Mouse (Mus musculus): ENCODE results near the gene Psma6. TPM values are rescaled to one million over a fixed set of nuclear protein-coding genes. Genes with fewer than 3 reads are reported as not detected.
A peak's percentile ranks its signal among the peaks of the same experiment; 100 is the strongest.

Gene Psma6
- polyA plus RNA-seq, 1 experiment from 2014 or later: 373 TPM

GRCm38 (mm10) chr12:55442861-55443850, 59.1 kb downstream of the Psma6 start:
- Histone ChIP-seq H3K27me3 (ENCODE audit: control insufficient read depth, insufficient read depth, low read length) (no peaks in the 10 kb centered on the region), H3K4me2 (ENCODE audit: low read depth, low read length) (peak overlapping the region; percentile 0; the same call in 1 of the 2 replicates), H3K9me3 (replicated peaks; ENCODE audit: control insufficient read depth, low read length) (no peaks in the 10 kb centered on the region), H3K36me3 (ENCODE audit: control insufficient read depth, insufficient read depth, low read length) (no peaks in the 10 kb centered on the region), H3K27ac (ENCODE audit: low read length) (peak overlapping the region; percentile 75), H3K4me1 (ENCODE audit: control insufficient read depth, insufficient read depth, low read length) (peaks cover 38% of the 10 kb centered on the region), H3K4me3 (replicated peaks; ENCODE audit: low read length) (no peak overlapping the region), H3K9ac (ENCODE audit: low read length) (peak overlapping the region; percentile 50)
- 47% methylated on average over 9 of the region's 9 CpGs for WGBS
- ATAC-seq (ENCODE audit: insufficient read depth, low FRiP score): peak; percentile 71

- no peak overlapping the region for H3K4me2 ChIP-seq (ENCODE audit: low read depth, low read length)
- H3K9me3 ChIP-seq (replicated peaks; ENCODE audit: control insufficient read depth, low read length): no peaks in the 10 kb centered on the region
- peak overlapping the region; percentile 75; the same call in 1 of the 2 replicates for H3K27ac ChIP-seq (ENCODE audit: low read length)
- H3K36me3 ChIP-seq (ENCODE audit: control insufficient read depth, insufficient read depth, low read length): no peaks in the 10 kb centered on the region
- peaks cover 34% of the 10 kb centered on the region for H3K4me1 ChIP-seq (ENCODE audit: control insufficient read depth, insufficient read depth, low read length)
- ATAC-seq (ENCODE audit: insufficient read depth, low FRiP score): no peak
- H3K4me3 ChIP-seq (replicated peaks; ENCODE audit: low read length): no peak overlapping the region
- no peaks in the 10 kb centered on the region for H3K27me3 ChIP-seq (ENCODE audit: control insufficient read depth, insufficient read depth, low read length)
- no peak overlapping the region for H3K9ac ChIP-seq (ENCODE audit: low read length)
- 67% methylated on average over 4 of the region's 4 CpGs for WGBS
Observed at GRCm38 (mm10) chr12:55444031-55444451, 60.0 kb downstream of the Psma6 start.

DNA sequence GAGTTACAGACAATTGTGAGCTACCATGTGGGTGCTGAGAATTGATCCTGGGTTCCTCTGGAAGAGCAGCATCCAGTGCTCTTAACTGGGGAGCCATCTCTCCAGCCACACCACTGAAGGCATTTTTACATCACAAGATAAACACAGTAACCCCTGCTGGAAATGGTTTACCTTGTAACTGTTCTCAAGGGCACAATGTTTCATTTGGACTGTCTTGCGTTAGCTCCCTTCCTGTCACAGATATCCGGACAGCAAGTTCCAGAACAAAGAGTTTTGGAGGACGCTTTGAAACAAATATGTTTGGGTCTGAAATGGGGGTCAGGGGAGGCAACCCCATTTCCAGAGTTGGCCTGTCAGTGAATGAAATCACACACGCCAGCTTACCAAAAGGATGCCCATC, 61.6 kb downstream of the Psma6 start:
- WGBS: 74% methylated on average over 4 of the region's 4 CpGs
- Histone ChIP-seq H3K36me3 (ENCODE audit: control insufficient read depth, insufficient read depth, low read length) (no peaks in the 10 kb centered on the region), H3K4me2 (ENCODE audit: low read depth, low read length) (no peak overlapping the region), H3K4me1 (ENCODE audit: control insufficient read depth, insufficient read depth, low read length) (peaks cover 40% of the 10 kb centered on the region), H3K27me3 (ENCODE audit: control insufficient read depth, insufficient read depth, low read length) (no peaks in the 10 kb centered on the region), H3K27ac (ENCODE audit: low read length) (no peak overlapping the region), H3K9ac (ENCODE audit: low read length) (no peak overlapping the region), H3K9me3 (replicated peaks; ENCODE audit: control insufficient read depth, low read length) (no peaks in the 10 kb centered on the region), H3K4me3 (replicated peaks; ENCODE audit: low read length) (no peak overlapping the region)
- no peak for ATAC-seq (ENCODE audit: insufficient read depth, low FRiP score)

DNA sequence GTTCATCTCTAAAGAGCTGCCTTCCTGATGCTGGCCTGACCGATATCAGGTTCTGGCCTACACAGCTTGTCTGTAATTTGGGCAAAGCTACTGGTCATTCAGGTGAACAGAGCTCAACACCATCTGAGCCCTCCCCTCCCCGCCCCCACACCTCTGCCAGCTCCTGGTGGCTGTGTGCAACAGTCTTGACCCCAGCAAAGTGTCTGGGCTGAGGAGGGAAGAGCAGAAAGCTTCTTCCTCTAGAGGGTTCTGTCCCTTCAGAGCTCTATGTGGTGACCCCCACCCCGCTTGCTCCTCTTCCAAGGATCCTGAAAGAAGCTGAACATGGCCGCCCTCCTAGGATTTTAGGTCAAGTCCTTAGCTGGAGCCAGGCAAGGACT, 62.3 kb downstream of the Psma6 start:
- H3K4me2 ChIP-seq (ENCODE audit: low read depth, low read length): 0 out of 2 replicates have a peak overlapping the region, but pooled peaks have one; percentile 12
- H3K9ac ChIP-seq (ENCODE audit: low read length): peak overlapping the region; percentile 50
- H3K9me3 ChIP-seq (replicated peaks; ENCODE audit: control insufficient read depth, low read length): no peaks in the 10 kb centered on the region
- no peak for ATAC-seq (ENCODE audit: insufficient read depth, low FRiP score)
- peaks cover 41% of the 10 kb centered on the region for H3K4me1 ChIP-seq (ENCODE audit: control insufficient read depth, insufficient read depth, low read length)
- H3K36me3 ChIP-seq (ENCODE audit: control insufficient read depth, insufficient read depth, low read length): no peaks in the 10 kb centered on the region
- peak overlapping the region; percentile 92 for H3K27ac ChIP-seq (ENCODE audit: low read length)
- WGBS: 86% methylated on average over 4 of the region's 4 CpGs
- no peaks in the 10 kb centered on the region for H3K27me3 ChIP-seq (ENCODE audit: control insufficient read depth, insufficient read depth, low read length)
- no peak overlapping the region for H3K4me3 ChIP-seq (replicated peaks; ENCODE audit: low read length)

GRCm38 (mm10) chr12:55446746-55447395, 62.8 kb downstream of the Psma6 start:
- peak overlapping the region; percentile 92 for H3K27ac ChIP-seq (ENCODE audit: low read length)
- ATAC-seq (ENCODE audit: insufficient read depth, low FRiP score): peak; percentile 44; the same call in 1 of the 2 replicates
- H3K4me1 ChIP-seq (ENCODE audit: control insufficient read depth, insufficient read depth, low read length): peaks cover 41% of the 10 kb centered on the region
- no peaks in the 10 kb centered on the region for H3K36me3 ChIP-seq (ENCODE audit: control insufficient read depth, insufficient read depth, low read length)
- no peak overlapping the region for H3K4me3 ChIP-seq (replicated peaks; ENCODE audit: low read length)
- H3K9ac ChIP-seq (ENCODE audit: low read length): peak overlapping the region; percentile 50
- no peaks in the 10 kb centered on the region for H3K27me3 ChIP-seq (ENCODE audit: control insufficient read depth, insufficient read depth, low read length)
- H3K9me3 ChIP-seq (replicated peaks; ENCODE audit: control insufficient read depth, low read length): no peaks in the 10 kb centered on the region
- H3K4me2 ChIP-seq (ENCODE audit: low read depth, low read length): 0 out of 2 replicates have a peak overlapping the region, but pooled peaks have one; percentile 12
- WGBS: 34% methylated on average over 13 of the region's 13 CpGs

- 68% methylated on average over 11 of the region's 11 CpGs for WGBS
- ATAC-seq (ENCODE audit: insufficient read depth, low FRiP score): no peak
- peaks cover 41% of the 10 kb centered on the region for H3K4me1 ChIP-seq (ENCODE audit: control insufficient read depth, insufficient read depth, low read length)
Observed at GRCm38 (mm10) chr12:55447396-55447760, 63.4 kb downstream of the Psma6 start.

DNA sequence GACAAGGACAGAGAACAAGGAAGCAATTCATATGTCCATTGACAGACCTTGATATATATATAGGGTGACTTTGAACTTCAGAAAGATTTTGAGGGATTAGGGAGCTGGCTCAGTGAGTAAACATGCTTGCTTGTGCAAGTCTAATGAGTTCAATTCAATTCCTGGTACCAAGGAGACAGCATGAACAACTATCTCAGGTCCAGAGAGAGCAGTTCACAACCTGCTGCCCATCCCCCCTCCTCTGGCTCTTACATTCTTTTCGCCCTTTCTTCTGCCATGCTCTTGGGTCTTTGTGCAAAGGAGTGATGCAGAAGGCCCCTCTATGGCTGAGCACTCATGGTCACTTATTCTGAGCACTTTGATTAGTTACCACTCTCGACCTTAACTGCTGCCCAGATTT, 64.4 kb downstream of the Psma6 start:
- no peak overlapping the region for H3K9ac ChIP-seq (ENCODE audit: low read length)
- no peak for ATAC-seq (ENCODE audit: insufficient read depth, low FRiP score)
- no peaks in the 10 kb centered on the region for H3K27me3 ChIP-seq (ENCODE audit: control insufficient read depth, insufficient read depth, low read length)
- peaks cover 36% of the 10 kb centered on the region for H3K4me1 ChIP-seq (ENCODE audit: control insufficient read depth, insufficient read depth, low read length)
- no peak overlapping the region for H3K4me2 ChIP-seq (ENCODE audit: low read depth, low read length)
- no peak overlapping the region for H3K27ac ChIP-seq (ENCODE audit: low read length)
- no peak overlapping the region for H3K4me3 ChIP-seq (replicated peaks; ENCODE audit: low read length)
- WGBS: 65% methylated on average over 2 of the region's 2 CpGs
- H3K36me3 ChIP-seq (ENCODE audit: control insufficient read depth, insufficient read depth, low read length): no peaks in the 10 kb centered on the region
- H3K9me3 ChIP-seq (replicated peaks; ENCODE audit: control insufficient read depth, low read length): no peaks in the 10 kb centered on the region

More at GRCm38 (mm10) chr12:55447396-55447760, 63.4 kb downstream of the Psma6 start:
- Histone ChIP-seq H3K4me2 (ENCODE audit: low read depth, low read length) (no peak overlapping the region), H3K27ac (ENCODE audit: low read length) (peak overlapping the region; percentile 92), H3K36me3 (ENCODE audit: control insufficient read depth, insufficient read depth, low read length) (no peaks in the 10 kb centered on the region), H3K4me3 (replicated peaks; ENCODE audit: low read length) (no peak overlapping the region), H3K9me3 (replicated peaks; ENCODE audit: control insufficient read depth, low read length) (no peaks in the 10 kb centered on the region), H3K27me3 (ENCODE audit: control insufficient read depth, insufficient read depth, low read length) (no peaks in the 10 kb centered on the region), H3K9ac (ENCODE audit: low read length) (peak overlapping the region; percentile 50; the same call in 1 of the 2 replicates)

DNA sequence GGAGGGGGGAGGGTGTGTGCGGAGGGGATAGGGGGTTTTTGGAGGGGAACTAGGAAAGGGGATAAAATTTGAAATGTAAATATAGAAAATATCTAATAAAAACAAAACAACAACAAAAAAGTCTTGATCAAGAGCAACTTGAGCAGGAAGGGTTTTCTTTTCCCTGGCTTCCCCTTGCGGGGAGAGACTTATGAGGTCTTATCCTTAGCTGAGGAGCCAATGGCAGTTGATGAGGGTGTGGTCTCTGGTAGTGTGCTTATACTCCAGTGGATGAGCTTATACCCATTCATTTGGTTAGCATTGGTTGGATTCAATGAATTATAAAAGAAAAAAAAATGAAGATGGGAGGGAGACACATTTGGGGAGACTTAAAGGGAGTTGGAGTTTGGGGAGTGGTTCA, 65.0 kb downstream of the Psma6 start:
- 81% methylated on average over 2 of the region's 2 CpGs for WGBS
- H3K4me2 ChIP-seq (ENCODE audit: low read depth, low read length): no peak overlapping the region
- H3K4me1 ChIP-seq (ENCODE audit: control insufficient read depth, insufficient read depth, low read length): peaks cover 31% of the 10 kb centered on the region
- no peak overlapping the region for H3K4me3 ChIP-seq (replicated peaks; ENCODE audit: low read length)
- H3K27ac ChIP-seq (ENCODE audit: low read length): no peak overlapping the region
- no peaks in the 10 kb centered on the region for H3K27me3 ChIP-seq (ENCODE audit: control insufficient read depth, insufficient read depth, low read length)
- ATAC-seq (ENCODE audit: insufficient read depth, low FRiP score): no peak
- no peak overlapping the region for H3K9ac ChIP-seq (ENCODE audit: low read length)
- no peaks in the 10 kb centered on the region for H3K9me3 ChIP-seq (replicated peaks; ENCODE audit: control insufficient read depth, low read length)
- H3K36me3 ChIP-seq (ENCODE audit: control insufficient read depth, insufficient read depth, low read length): no peaks in the 10 kb centered on the region

DNA sequence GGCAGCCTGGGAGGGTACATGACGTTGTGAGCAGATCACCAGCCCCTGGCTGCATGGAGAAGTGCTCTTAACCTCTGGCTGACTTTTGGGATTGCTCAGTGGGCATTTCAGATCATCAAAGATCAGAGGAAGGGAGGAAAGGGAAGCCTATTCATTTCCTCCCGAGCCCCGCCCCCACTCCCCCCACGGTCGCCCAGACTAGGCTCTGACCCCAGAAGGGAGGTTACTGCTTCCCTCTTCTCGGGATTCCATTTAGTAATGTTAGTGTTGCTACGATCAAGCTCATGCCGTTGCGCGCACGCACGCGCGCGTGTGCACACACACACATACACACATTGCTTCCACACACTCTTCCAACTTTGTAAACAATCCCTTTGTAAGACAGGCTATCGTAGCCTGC, 66.4 kb downstream of the Psma6 start:
- Histone ChIP-seq H3K27ac (ENCODE audit: low read length) (no peak overlapping the region), H3K27me3 (ENCODE audit: control insufficient read depth, insufficient read depth, low read length) (no peaks in the 10 kb centered on the region), H3K4me1 (ENCODE audit: control insufficient read depth, insufficient read depth, low read length) (peaks cover 31% of the 10 kb centered on the region), H3K9ac (ENCODE audit: low read length) (no peak overlapping the region), H3K4me3 (replicated peaks; ENCODE audit: low read length) (no peak overlapping the region), H3K4me2 (ENCODE audit: low read depth, low read length) (peak overlapping the region; percentile 23), H3K36me3 (ENCODE audit: control insufficient read depth, insufficient read depth, low read length) (no peaks in the 10 kb centered on the region), H3K9me3 (replicated peaks; ENCODE audit: control insufficient read depth, low read length) (no peaks in the 10 kb centered on the region)
- 34% methylated on average over 16 of the region's 16 CpGs for WGBS
- ATAC-seq (ENCODE audit: insufficient read depth, low FRiP score): no peak

Measured in stomach, embryonic 16.5 days (tissue).